ENCODE assay signal across 27 mouse cellular contexts in the genomic region with DNA sequence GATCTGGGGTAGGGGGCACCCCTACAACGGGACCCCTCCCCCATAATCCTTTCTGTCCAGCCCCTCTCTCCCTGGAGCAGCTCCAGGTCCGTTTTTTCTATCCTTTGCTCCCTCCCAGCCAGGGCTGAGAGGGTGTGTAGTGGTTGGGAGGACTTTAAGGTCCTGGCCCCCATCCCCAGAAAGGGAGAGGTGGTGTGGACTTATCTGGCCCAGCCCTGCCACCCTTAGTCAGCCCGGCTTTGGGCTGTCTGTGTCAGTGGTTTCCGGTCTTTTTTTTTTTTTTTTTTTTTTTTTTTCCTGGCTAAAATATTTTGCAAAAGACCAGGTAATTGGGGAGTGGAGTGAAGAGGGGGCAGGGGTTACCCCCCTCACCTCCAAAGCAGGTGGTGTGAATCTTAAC. TPM values are rescaled to one million over a fixed set of nuclear protein-coding genes. Genes with fewer than 3 reads are reported as not detected.
"Had no signal": no experiment of that assay in that cellular context is flagged by ENCODE, and none has a peak within 500 bp of the region (broad histone marks: within the 10 kb centered on the region; RNA-seq: fewer than 3 reads in every experiment).

No protein-coding gene starts in this region.

- H3K9me3 ChIP-seq: heart, embryonic 13.5 days; heart, embryonic 15.5 days; hindbrain, embryonic 13.5 days; hindbrain, embryonic 15.5 days; kidney, embryonic 15.5 days; limb, embryonic 13.5 days; limb, embryonic 15.5 days; liver, embryonic 12.5 days had no signal

- H3K4me2 ChIP-seq: heart, embryonic 11.5 days; heart, embryonic 13.5 days; hindbrain, embryonic 13.5 days; hindbrain, embryonic 15.5 days; kidney, embryonic 15.5 days; limb, embryonic 13.5 days; limb, embryonic 15.5 days had no signal

- H3K9ac ChIP-seq: heart, embryonic 13.5 days; heart, embryonic 15.5 days; hindbrain, embryonic 13.5 days; hindbrain, embryonic 15.5 days; kidney, embryonic 15.5 days; limb, embryonic 13.5 days; limb, embryonic 15.5 days; liver, embryonic 12.5 days; liver, embryonic 14.5 days had no signal

- ATAC-seq: intestine, embryonic 16.5 days had no signal

- H3K4me3 ChIP-seq: heart, adult 2 months; heart, embryonic 13.5 days; heart, embryonic 15.5 days; hindbrain, embryonic 15.5 days; kidney, embryonic 15.5 days; limb, embryonic 13.5 days; limb, embryonic 15.5 days; liver, embryonic 12.5 days had no signal

- DNase-seq: gastrocnemius, postnatal 14 days; gastrocnemius, postnatal 36 days; heart, adult 2 months; heart, postnatal 14 days; heart, postnatal 36 days; kidney, adult 11 months; kidney, adult 2 months; kidney, adult 9 months; kidney, postnatal 14 days; kidney, postnatal 36 days; layer of hippocampus, adult 9-11 months; layer of hippocampus, postnatal 36 days; left cerebral cortex, postnatal 4 days had no signal

- H3K27ac ChIP-seq: heart, adult 2 months; heart, embryonic 13.5 days; heart, embryonic 15.5 days; hindbrain, embryonic 13.5 days; hindbrain, embryonic 15.5 days; hindbrain, postnatal 0 days; kidney, embryonic 15.5 days; kidney, postnatal 0 days; limb, embryonic 13.5 days; limb, embryonic 15.5 days; liver, embryonic 12.5 days; liver, embryonic 14.5 days had no signal

RNA-seq across cellular contexts. Expression of a gene that starts 17.7 kb away (rescaled TPM):
- polyA plus RNA-seq: heart, embryonic 13.5 days; heart, embryonic 15.5 days had no signal

RNA-seq across cellular contexts. Expression of a gene that starts 32.8 kb away (rescaled TPM):
- polyA plus RNA-seq: liver, embryonic 16.5 days had no signal
